8 mouse cellular contexts compared by ENCODE assay signal in genomic region chr8:71271630-71272029, GRCm38 (mm10). TPM values are rescaled to one million over a fixed set of nuclear protein-coding genes. Genes with fewer than 3 reads are reported as not detected.
DNase-seq lines count a peak whose midpoint lies in the region; ATAC-seq and TF ChIP-seq lines count a peak whose summit lies in the region.

No protein-coding gene starts in this region.

- no peak for TF ChIP-seq POLR2A in cortical plate, adult 2 months (IDR thresholded peaks at IDR 0.05; ENCODE audit: extremely low read depth, insufficient read depth, low read length)

- peaks cover 11% of the 10 kb centered on the region; the same call in 1 of the 2 replicates for H3K36me3 ChIP-seq in lung, embryonic 14.5 days (ENCODE audit: insufficient read depth)
- H3K36me3 ChIP-seq in intestine, postnatal 0 days (ENCODE audit: control insufficient read depth, insufficient read depth), result peaks cover 3% of the 10 kb centered on the region; the same call in 1 of the 2 replicates
- peaks cover 5% of the 10 kb centered on the region; the same call in 1 of the 2 replicates for H3K36me3 ChIP-seq in neural tube, embryonic 15.5 days

- peak overlapping the region; percentile 85 for H3K4me3 ChIP-seq in lung, embryonic 14.5 days (ENCODE audit: low read depth, low read length)
- H3K4me3 ChIP-seq in cortical plate, adult 2 months (ENCODE audit: insufficient read depth, low read length), result peak overlapping the region; percentile 40; the same call in 1 of the 2 replicates
- peak overlapping the region; percentile 87 for H3K4me3 ChIP-seq in intestine, postnatal 0 days (ENCODE audit: low read depth, low read length)
- peak overlapping the region; percentile 86 for H3K4me3 ChIP-seq in neural tube, embryonic 15.5 days (replicated peaks)

- H3K9me3 ChIP-seq in lung, embryonic 14.5 days (ENCODE audit: low read depth, low read length), result no peaks in the 10 kb centered on the region
- H3K9me3 ChIP-seq in intestine, postnatal 0 days (ENCODE audit: control insufficient read depth), result no peaks in the 10 kb centered on the region
- H3K9me3 ChIP-seq in neural tube, embryonic 15.5 days (replicated peaks), result no peaks in the 10 kb centered on the region

- peak overlapping the region; percentile 90 for H3K27ac ChIP-seq in lung, embryonic 14.5 days (ENCODE audit: low read depth)
- H3K27ac ChIP-seq in cortical plate, adult 2 months (ENCODE audit: insufficient read depth, low read length), result no peak overlapping the region
- no peak overlapping the region for H3K27ac ChIP-seq in intestine, postnatal 0 days (ENCODE audit: low read depth, low read length)
- peak overlapping the region; percentile 83 for H3K27ac ChIP-seq in neural tube, embryonic 15.5 days (replicated peaks)

- peak overlapping the region; percentile 72 for H3K4me2 ChIP-seq in lung, embryonic 14.5 days
- peak overlapping the region; percentile 73 for H3K4me2 ChIP-seq in intestine, postnatal 0 days (replicated peaks; ENCODE audit: low read depth)
- peak overlapping the region; percentile 89 for H3K4me2 ChIP-seq in neural tube, embryonic 15.5 days

- no peaks in the 10 kb centered on the region for H3K27me3 ChIP-seq in lung, embryonic 14.5 days (ENCODE audit: insufficient read depth, low read length)
- H3K27me3 ChIP-seq in intestine, postnatal 0 days (replicated peaks; ENCODE audit: control insufficient read depth, insufficient read depth, low read length), result no peaks in the 10 kb centered on the region
- H3K27me3 ChIP-seq in neural tube, embryonic 15.5 days (replicated peaks), result no peaks in the 10 kb centered on the region

- no peak for DNase-seq in lung, embryonic 14.5 days
- DNase-seq in lung, postnatal 14 days, result no peak
- no peak for DNase-seq in gastrocnemius, postnatal 25 days
- no peak for DNase-seq in embryo, embryonic 10 days (ENCODE audit: low spot score)

- WGBS in lung, embryonic 14.5 days, result 12% methylated on average over 5 of the region's 5 CpGs
- WGBS in intestine, postnatal 0 days, result 14% methylated on average over 5 of the region's 5 CpGs
- 20% methylated on average over 5 of the region's 5 CpGs for WGBS in neural tube, embryonic 15.5 days

- H3K9ac ChIP-seq in lung, embryonic 14.5 days, result peak overlapping the region; percentile 79
- H3K9ac ChIP-seq in intestine, postnatal 0 days (ENCODE audit: low read depth, low read length), result peak overlapping the region; percentile 45
- H3K9ac ChIP-seq in neural tube, embryonic 15.5 days (replicated peaks), result peak overlapping the region; percentile 67

- no peak for TF ChIP-seq CTCF in lung, embryonic 14.5 days (IDR thresholded peaks at IDR 0.05; ENCODE audit: low read depth)
- no peak for TF ChIP-seq CTCF in cortical plate, adult 2 months (IDR thresholded peaks at IDR 0.05; ENCODE audit: extremely low read depth, insufficient read depth, low read length)
- TF ChIP-seq CTCF in intestine, postnatal 0 days (IDR thresholded peaks at IDR 0.05; ENCODE audit: low read depth), result no peak

- H3K4me1 ChIP-seq in lung, embryonic 14.5 days (ENCODE audit: insufficient read depth), result peaks cover 7% of the 10 kb centered on the region
- H3K4me1 ChIP-seq in cortical plate, adult 2 months (ENCODE audit: control insufficient read depth, insufficient read depth, low read length), result peaks cover 7% of the 10 kb centered on the region
- H3K4me1 ChIP-seq in intestine, postnatal 0 days (replicated peaks; ENCODE audit: control insufficient read depth, insufficient read depth, low read length), result peaks cover 3% of the 10 kb centered on the region; the same call in 1 of the 2 replicates
- peaks cover 44% of the 10 kb centered on the region for H3K4me1 ChIP-seq in neural tube, embryonic 15.5 days

- ATAC-seq in lung, embryonic 14.5 days (ENCODE audit: insufficient read depth), result peak; percentile 1; the same call in 1 of the 2 replicates
- no peak for ATAC-seq in intestine, postnatal 0 days
- ATAC-seq in neural tube, embryonic 15.5 days (ENCODE audit: low FRiP score), result peak; percentile 2
- ATAC-seq in monocyte, adult 5-6 weeks (replicated peaks; ENCODE audit: insufficient number of reproducible peaks, low FRiP score, low TSS enrichment, poor library complexity, severe bottlenecking), result no peak

RNA-seq across cellular contexts. Expression of gene Myo9b, which starts 0.9 kb away (rescaled TPM):
- 24.2 and 25.3 TPM in 2 replicates for polyA plus RNA-seq in lung, embryonic 14.5 days (2014; fragmentation: Nextera tagmentation; extraction: Ambion mirVana)
- polyA plus RNA-seq in cortical plate, adult 2 months (2012; rRNA removed), result 28.5 and 29.8 TPM in 2 replicates
- 6.5 and 7.2 TPM in 2 replicates for polyA plus RNA-seq in intestine, postnatal 0 days (2015; fragmentation: Nextera tagmentation; extraction: Ambion mirVana)
- 14.9 and 16.0 TPM in 2 replicates for polyA plus RNA-seq in neural tube, embryonic 15.5 days (2015; fragmentation: Nextera tagmentation; extraction: Ambion mirVana)
- total RNA-seq in gastrocnemius, postnatal 25 days (2021), result 10 to 100 TPM in 1 of 2 experiments, 1 to 10 TPM in 1; 9.1 to 12.2 TPM
- total RNA-seq in monocyte, adult 5-6 weeks (2017), result 71.0 to 99.2 TPM (median 72.2 TPM) in 3 replicates

RNA-seq across cellular contexts. Expression of gene Haus8, which starts 1.1 kb away (rescaled TPM):
- 55.3 and 60.1 TPM in 2 replicates for polyA plus RNA-seq in lung, embryonic 14.5 days (2014; fragmentation: Nextera tagmentation; extraction: Ambion mirVana)
- 10.2 and 10.3 TPM in 2 replicates for polyA plus RNA-seq in cortical plate, adult 2 months (2012; rRNA removed)
- 12.9 and 13.1 TPM in 2 replicates for polyA plus RNA-seq in intestine, postnatal 0 days (2015; fragmentation: Nextera tagmentation; extraction: Ambion mirVana)
- polyA plus RNA-seq in neural tube, embryonic 15.5 days (2015; fragmentation: Nextera tagmentation; extraction: Ambion mirVana), result 68.5 and 72.0 TPM in 2 replicates
- 10 to 100 TPM in 1 of 2 experiments, 1 to 10 TPM in 1; 7.4 to 11.3 TPM for total RNA-seq in gastrocnemius, postnatal 25 days (2021)
- 45.5 to 77.0 TPM (median 73.5 TPM) in 3 replicates for total RNA-seq in monocyte, adult 5-6 weeks (2017)

Comparison
In these comparisons a context has a peak if more than half of its experiments do, and no peak if none do; other contexts are left out.
1. ATAC-seq: peak in lung, embryonic 14.5 days (single experiment) and neural tube, embryonic 15.5 days (single experiment); none in intestine, postnatal 0 days (single experiment) and monocyte, adult 5-6 weeks (single experiment).
2. H3K27ac ChIP-seq: peak in lung, embryonic 14.5 days (single experiment) and neural tube, embryonic 15.5 days (single experiment); none in cortical plate, adult 2 months (single experiment) and intestine, postnatal 0 days (single experiment).
3. Peak in every context shown above with its lines, with median percentiles within 50 percentile points of each other: H3K4me2 ChIP-seq, H3K4me3 ChIP-seq and H3K9ac ChIP-seq.